Mouse (Mus musculus) forebrain, postnatal 0 days (tissue): ENCODE data around the gene Cdh22. TPM values are rescaled to one million over a fixed set of nuclear protein-coding genes. Genes with fewer than 3 reads are reported as not detected.

Experiments used
- ATAC-seq: fragments of 200-750 bp; cut with Nextera tagmentation; 2 replicates; pipeline ENCODE4 v1.8.0; 2017; ENCODE audit warnings: mild to moderate bottlenecking, moderate library complexity
- DNase-seq: peaks from one replicate; pipeline ENCODE4 v3.0.0-alpha.2; 2015
- H3K27ac ChIP-seq: fragments of 300-500 bp; sonication (generic); 2 replicates; pipeline ENCODE4 v1.5.1; 2014; ENCODE audit warnings: low read depth, mild to moderate bottlenecking, antibody characterized with exemption, low read length, moderate library complexity, mixed read lengths
- H3K27me3 ChIP-seq: fragments of 300-500 bp; sonication (generic); 2 replicates; pipeline ENCODE4 v1.6.1; 2014; ENCODE audit warnings: mild to moderate bottlenecking, low read length, mixed read lengths; ENCODE audit not compliant: insufficient read depth
- H3K36me3 ChIP-seq: fragments of 300-500 bp; sonication (generic); 2 replicates; pipeline ENCODE4 v1.6.1; 2014; ENCODE audit warnings: mild to moderate bottlenecking, moderate library complexity; ENCODE audit not compliant: insufficient read depth
- H3K4me1 ChIP-seq: fragments of 300-500 bp; sonication (generic); 2 replicates; pipeline ENCODE4 v1.6.1; 2014; ENCODE audit warnings: antibody characterized with exemption; ENCODE audit not compliant: insufficient read depth
- H3K4me2 ChIP-seq: fragments of 300-500 bp; sonication (generic); 2 replicates; pipeline ENCODE4 v1.6.1; 2014; ENCODE audit warnings: low read depth, mild to moderate bottlenecking, moderate library complexity
- H3K4me3 ChIP-seq: fragments of 300-500 bp; sonication (generic); 2 replicates; pipeline ENCODE4 v1.5.1; 2014; ENCODE audit warnings: low read depth, low read length, mixed read lengths
- H3K9ac ChIP-seq: fragments of 300-500 bp; sonication (generic); 2 replicates; pipeline ENCODE4 v1.6.1; 2014; ENCODE audit warnings: mild to moderate bottlenecking
- H3K9me3 ChIP-seq: fragments of 300-500 bp; sonication (generic); 2 replicates; pipeline ENCODE4 v1.6.1; 2016; ENCODE audit warnings: low read length
- CTCF ChIP-seq: sonication (generic); IDR thresholded peaks from 2 replicates; pipeline ENCODE4 v1.5.1; 2016; ENCODE audit warnings: antibody characterized with exemption, control low read depth, low read depth
- WGBS: fragments of 180-500 bp; shearing (Covaris S2); extraction: QIAGEN DNeasy Blood & Tissue Kit; methylation state at CpG from one replicate; pipeline ENCODE4 v1.1.7; 2014; 5-methylcytosine and 5-hydroxymethylcytosine counted together
- polyA plus RNA-seq: library from polyadenylated mRNA; unstranded; fragments of >200 nt; fragmentation: Nextera tagmentation; extraction: Ambion mirVana; gene quantifications from 2 replicates; pipeline ENCODE4 v1.2.1, GENCODE M21; 2015
- total RNA-seq: library from RNA; depleted of rRNA; stranded (reverse); fragments of >200 nt; gene quantifications from 2 replicates; pipeline ENCODE4 v1.2.3, GENCODE M21; 2014

The Cdh22 gene
- total and polyA plus RNA-seq, 2 experiments from 2014 or later: 10.4 to 24.6 TPM

- Histone ChIP-seq H3K9me3 (no peaks in the 10 kb centered on the region), H3K36me3 (no peaks in the 10 kb centered on the region), H3K27ac (no peak overlapping the region), H3K9ac (peak overlapping the region; percentile 25), H3K4me1 (peaks cover 13% of the 10 kb centered on the region; the same call in 1 of the 2 replicates), H3K4me3 (peak overlapping the region; percentile 23), H3K27me3 (no peaks in the 10 kb centered on the region), H3K4me2 (peak overlapping the region; percentile 51)
- DNase-seq (peak; percentile 61), ATAC-seq (peak; percentile 65)
- 4% methylated on average over 28 of the region's 28 CpGs for WGBS
- TF ChIP-seq CTCF: peak; percentile 45
These were observed 32.6 kb downstream of the Cdh22 start for GRCm38 (mm10) chr2:165201761-165202751.

- WGBS: 47% methylated on average over 6 of the region's 6 CpGs
These were observed 37.1 kb downstream of the Cdh22 start for GRCm38 (mm10) chr2:165197546-165197945.

GRCm38 (mm10) chr2:165195411-165196182 lies 39.1 kb downstream of the Cdh22 start:
- ATAC-seq (peak; percentile 61), DNase-seq (no peak)
- Histone ChIP-seq H3K27me3 (no peaks in the 10 kb centered on the region), H3K4me2 (peak overlapping the region; percentile 14), H3K27ac (no peak overlapping the region), H3K4me1 (0 out of 2 replicates have a peak, but pooled peaks cover 7% of the 10 kb centered on the region), H3K9me3 (no peaks in the 10 kb centered on the region), H3K4me3 (no peak overlapping the region), H3K36me3 (no peaks in the 10 kb centered on the region), H3K9ac (0 out of 2 replicates have a peak overlapping the region, but pooled peaks have one; percentile 22)
- WGBS: 14% methylated on average over 32 of the region's 32 CpGs
- TF ChIP-seq CTCF: no peak

More at GRCm38 (mm10) chr2:165197546-165197945, 37.1 kb downstream of the Cdh22 start:
- no peak overlapping the region for H3K9ac ChIP-seq
- no peak overlapping the region for H3K4me2 ChIP-seq
- H3K9me3 ChIP-seq: no peaks in the 10 kb centered on the region
- H3K27me3 ChIP-seq: no peaks in the 10 kb centered on the region
- H3K4me3 ChIP-seq: no peak overlapping the region
- H3K27ac ChIP-seq: no peak overlapping the region
- H3K36me3 ChIP-seq: no peaks in the 10 kb centered on the region
- DNase-seq: peak; percentile 59
- no peak for TF ChIP-seq CTCF
- H3K4me1 ChIP-seq: peaks cover 16% of the 10 kb centered on the region; the same call in 1 of the 2 replicates
- peak; percentile 38 for ATAC-seq

GRCm38 (mm10) chr2:165191483-165191882 lies 43.2 kb downstream of the Cdh22 start:
- H3K27me3 ChIP-seq: no peaks in the 10 kb centered on the region
- no peaks in the 10 kb centered on the region for H3K36me3 ChIP-seq
- 62% methylated on average over 7 of the region's 7 CpGs for WGBS
- no peak overlapping the region for H3K4me3 ChIP-seq
- no peak for ATAC-seq
- TF ChIP-seq CTCF: no peak
- DNase-seq: no peak
- no peak overlapping the region for H3K4me2 ChIP-seq
- no peak overlapping the region for H3K9ac ChIP-seq
- H3K9me3 ChIP-seq: no peaks in the 10 kb centered on the region
- H3K27ac ChIP-seq: no peak overlapping the region
- H3K4me1 ChIP-seq: 0 out of 2 replicates have a peak, but pooled peaks cover 7% of the 10 kb centered on the region

- Histone ChIP-seq H3K4me1 (no peaks in the 10 kb centered on the region), H3K9me3 (no peaks in the 10 kb centered on the region), H3K27ac (no peak overlapping the region), H3K9ac (no peak overlapping the region), H3K4me2 (no peak overlapping the region), H3K4me3 (no peak overlapping the region), H3K27me3 (no peaks in the 10 kb centered on the region), H3K36me3 (no peaks in the 10 kb centered on the region)
- TF ChIP-seq CTCF: no peak
- DNase-seq (no peak), ATAC-seq (no peak)
- WGBS: 76% methylated on average over 3 of the region's 3 CpGs
These were observed 45.1 kb downstream of the Cdh22 start for GRCm38 (mm10) chr2:165189546-165189945.

GRCm38 (mm10) chr2:165187648-165188380 lies 46.8 kb downstream of the Cdh22 start:
- Histone ChIP-seq H3K27me3 (no peaks in the 10 kb centered on the region), H3K4me3 (no peak overlapping the region), H3K27ac (no peak overlapping the region), H3K4me2 (no peak overlapping the region), H3K36me3 (no peaks in the 10 kb centered on the region), H3K4me1 (no peaks in the 10 kb centered on the region), H3K9me3 (no peaks in the 10 kb centered on the region), H3K9ac (no peak overlapping the region)
- no peak for ATAC-seq
- WGBS: 61% methylated on average over 9 of the region's 9 CpGs
- DNase-seq: no peak
- no peak for TF ChIP-seq CTCF
